Mouse (Mus musculus): Measurements from ENCODE around the gene Fuom. TPM values are rescaled to one million over a fixed set of nuclear protein-coding genes. Genes with fewer than 3 reads are reported as not detected.

Fuom gene
- 6.1 TPM for polyA plus RNA-seq (2017; shearing (Covaris generic))

GRCm38 (mm10) chr7:140101993-140102860 is at the start of gene Fuom:
TSS of gene Fuom (minus strand) at chr7:140102441.

GRCm38 (mm10) chr7:140137135-140138020 is 35.1 kb upstream of the Fuom start, which contains the start of gene Mtg1:
TSS of gene Mtg1 (plus strand) at chr7:140137564.

DNA sequence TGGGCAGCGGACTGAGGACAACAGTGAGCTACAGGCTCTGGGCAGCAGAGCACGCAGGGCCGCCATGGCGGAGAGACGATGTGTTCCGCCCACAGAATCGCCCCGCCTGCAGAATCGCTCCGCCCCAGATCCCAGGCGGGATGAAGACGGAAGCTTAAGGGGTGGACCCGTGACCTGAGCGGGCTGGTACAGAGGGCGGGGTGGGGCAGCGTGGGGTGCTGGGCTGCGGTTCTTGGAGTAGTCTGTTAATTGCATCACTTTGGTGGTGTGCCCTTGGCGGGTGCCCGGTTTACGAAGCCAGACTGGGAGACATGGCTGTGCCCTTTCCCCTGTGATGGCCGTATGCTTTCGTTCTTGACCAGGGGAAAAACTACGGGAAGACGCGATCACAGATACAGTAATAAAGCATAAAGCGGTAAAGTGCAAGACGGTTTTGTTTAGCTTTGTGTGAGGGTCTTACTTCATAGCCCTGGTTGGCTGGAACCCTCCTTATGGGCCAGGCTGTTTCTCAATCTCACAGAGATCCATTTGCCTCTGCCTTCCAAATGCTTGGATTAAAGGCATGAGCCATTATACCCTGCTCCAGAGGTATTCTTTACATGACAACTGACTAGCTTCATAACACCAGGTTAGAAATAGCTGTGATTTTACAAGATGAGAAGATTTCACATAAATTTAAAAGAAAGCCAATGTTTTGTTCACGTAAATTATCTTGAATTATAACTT is 14.3 kb upstream of the Fuom start, which contains the start of gene Echs1:
Gene Echs1 (minus strand): TSS at position 148 of the 726 bp plus-strand sequence.

GRCm38 (mm10) chr7:140115583-140116328 is 13.5 kb upstream of the Fuom start, which contains the start of gene Paox:
TSS of gene Paox (plus strand) at chr7:140115799.

GRCm38 (mm10) chr7:140092924-140093528 is 9.2 kb downstream of the Fuom start, which contains the start of gene Prap1:
TSS of gene Prap1 (plus strand) at chr7:140093395.

DNA sequence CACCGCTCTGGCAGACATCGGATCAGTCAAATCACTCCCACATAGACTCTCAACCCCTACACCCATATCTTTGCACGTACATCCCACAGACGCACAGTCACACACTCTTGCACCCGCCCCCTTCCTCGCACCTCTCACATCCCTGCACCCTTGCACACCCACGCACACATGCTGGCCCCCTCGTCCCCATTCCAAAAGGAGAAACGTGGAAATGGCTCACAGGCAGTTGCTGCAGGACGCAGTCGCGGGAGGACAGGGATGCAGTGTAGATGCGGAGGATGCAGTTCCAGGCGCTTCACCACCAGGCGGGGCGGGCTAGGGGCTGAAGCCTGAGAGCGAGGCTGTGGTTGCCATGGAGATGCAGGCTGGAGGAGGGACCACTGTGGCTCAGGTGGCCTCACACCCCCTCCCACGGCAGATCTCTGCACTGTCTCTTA is 20.0 kb downstream of the Fuom start, which contains the start of gene Caly:
Gene Caly (minus strand): TSS at position 307 of the 437 bp plus-strand sequence.

GRCm38 (mm10) chr7:140048361-140049114 is 53.7 kb downstream of the Fuom start, which contains the start of gene Msx3:
TSS of gene Msx3 (minus strand) at chr7:140049089.

Other genes starting within 250 kb of the Fuom start
- gene Kndc1, start 207.7 kb downstream of the Fuom start, polyA plus RNA-seq (2017; shearing (Covaris generic)), result 0.23 TPM
- 21.0 TPM for gene Utf1, start 158.7 kb downstream of the Fuom start, polyA plus RNA-seq (2017; shearing (Covaris generic))
- gene 6430531B16Rik, start 123.7 kb downstream of the Fuom start, polyA plus RNA-seq (2017; shearing (Covaris generic)), result 1.9 TPM
- gene Adam8, start 109.9 kb downstream of the Fuom start, polyA plus RNA-seq (2017; shearing (Covaris generic)), result 22.3 TPM
- 62.9 TPM for gene Zfp511, start 66.0 kb downstream of the Fuom start, polyA plus RNA-seq (2017; shearing (Covaris generic))
- 34.1 TPM for gene Tubgcp2, start 65.8 kb downstream of the Fuom start, polyA plus RNA-seq (2017; shearing (Covaris generic))
- gene Msx3, start 53.4 kb downstream of the Fuom start, polyA plus RNA-seq (2017; shearing (Covaris generic)), result not detected
- not detected for gene Caly, start 19.9 kb downstream of the Fuom start, polyA plus RNA-seq (2017; shearing (Covaris generic))
- gene Prap1, start 9.0 kb downstream of the Fuom start, polyA plus RNA-seq (2017; shearing (Covaris generic)), result not detected
- 1.3 TPM for gene Paox, start 13.4 kb upstream of the Fuom start, polyA plus RNA-seq (2017; shearing (Covaris generic))
- 28.5 TPM for gene Echs1, start 14.0 kb upstream of the Fuom start, polyA plus RNA-seq (2017; shearing (Covaris generic))
- 23.1 TPM for gene Mtg1, start 35.1 kb upstream of the Fuom start, polyA plus RNA-seq (2017; shearing (Covaris generic))
- not detected for gene Sprn, start 52.4 kb upstream of the Fuom start, polyA plus RNA-seq (2017; shearing (Covaris generic))
- 0.13 TPM for gene Olfr522, start 62.3 kb upstream of the Fuom start, polyA plus RNA-seq (2017; shearing (Covaris generic))
- gene Olfr523, start 70.8 kb upstream of the Fuom start, polyA plus RNA-seq (2017; shearing (Covaris generic)), result not detected
- gene Olfr524, start 103.5 kb upstream of the Fuom start, polyA plus RNA-seq (2017; shearing (Covaris generic)), result 1.0 TPM
- gene Cd163l1, start 115.8 kb upstream of the Fuom start, polyA plus RNA-seq (2017; shearing (Covaris generic)), result 2.2 TPM
- 18.7 TPM for gene 5830411N06Rik, start 144.8 kb upstream of the Fuom start, polyA plus RNA-seq (2017; shearing (Covaris generic))
- 0.32 TPM for gene Olfr525, start 218.4 kb upstream of the Fuom start, polyA plus RNA-seq (2017; shearing (Covaris generic))
- not detected for gene Olfr527, start 231.6 kb upstream of the Fuom start, polyA plus RNA-seq (2017; shearing (Covaris generic))